Mouse (Mus musculus) E14TG2a.4 (cell line): Measurements from ENCODE around the gene Abcf1.

Experiments
- CTCF ChIP-seq: conservative IDR thresholded peaks from 2 replicates; pipeline ENCODE4 v1.5.1; 2014; ENCODE audit warnings: low read length
- NANOG ChIP-seq: IDR thresholded peaks from 2 replicates; pipeline ENCODE4 v1.6.1; 2014; ENCODE audit warnings: borderline replicate concordance, low read length, mixed read lengths
- POU5F1 ChIP-seq: IDR thresholded peaks from 2 replicates; pipeline ENCODE4 v1.6.1; 2014; ENCODE audit warnings: low read length, borderline replicate concordance

GRCm38 (mm10) chr17:35991781-35992180 is 22.2 kb upstream of the Abcf1 start:
- no peak for TF ChIP-seq CTCF
- no peak for TF ChIP-seq NANOG
- TF ChIP-seq POU5F1: no peak
